ENCODE assay signal across 7 mouse cellular contexts in the genomic region with DNA sequence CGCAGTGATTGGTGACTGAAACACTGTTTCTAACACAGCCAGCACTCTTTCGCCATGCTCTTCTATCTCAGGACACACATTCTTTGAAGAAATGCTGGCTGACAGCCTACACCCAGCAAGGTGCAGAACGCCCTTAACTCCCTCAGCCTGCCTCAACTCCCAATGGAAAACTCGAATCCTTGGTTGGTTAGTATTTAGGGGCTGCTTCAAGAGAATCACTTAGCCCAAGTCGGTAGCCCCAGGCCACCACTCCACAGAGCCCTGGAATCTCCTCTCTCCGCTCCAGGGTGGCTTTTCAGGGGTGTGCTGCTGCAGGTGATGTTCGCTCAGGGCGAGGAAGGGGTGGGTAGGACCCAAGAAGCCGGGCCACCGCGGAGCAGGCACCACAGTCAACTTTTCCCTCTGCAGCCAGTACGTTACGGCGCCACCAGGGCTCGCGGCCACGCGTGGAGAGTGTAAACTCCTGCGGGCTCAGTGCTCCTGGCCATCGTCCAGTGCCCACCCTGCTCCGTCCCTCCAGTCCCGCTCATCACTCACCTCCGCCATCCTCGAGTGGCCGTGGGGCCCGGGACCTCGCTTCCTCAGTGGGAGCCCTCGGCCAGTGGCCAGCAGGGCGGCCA. TPM values are rescaled to one million over a fixed set of nuclear protein-coding genes. Genes with fewer than 3 reads are reported as not detected.
DNase-seq lines count a peak whose midpoint lies in the region; ATAC-seq and TF ChIP-seq lines count a peak whose summit lies in the region.

No protein-coding gene starts in this region.

- peak; percentile 65 for ATAC-seq in lung, embryonic 14.5 days (ENCODE audit: insufficient read depth)
- ATAC-seq in granulocyte monocyte progenitor cell, adult 5-6 weeks (replicated peaks; ENCODE audit: poor library complexity, severe bottlenecking): peak; percentile 38
- ATAC-seq in liver, embryonic 12.5 days: peak; percentile 45; the same call in 1 of the 2 replicates
- ATAC-seq in inflammation-experienced regulatory T-cells, adult 6 months: no peak

- H3K4me2 ChIP-seq in lung, embryonic 14.5 days: peak overlapping the region; percentile 98
- H3K4me2 ChIP-seq in liver, embryonic 12.5 days: peak overlapping the region; percentile 94

- H3K4me1 ChIP-seq in lung, embryonic 14.5 days (ENCODE audit: insufficient read depth): no peaks in the 10 kb centered on the region
- peaks cover 15% of the 10 kb centered on the region for H3K4me1 ChIP-seq in liver, embryonic 12.5 days

- peaks cover 13% of the 10 kb centered on the region; the same call in 1 of the 2 replicates for H3K27me3 ChIP-seq in lung, embryonic 14.5 days (ENCODE audit: insufficient read depth, low read length)
- peaks cover 42% of the 10 kb centered on the region for H3K27me3 ChIP-seq in liver, embryonic 12.5 days (replicated peaks)

- H3K9me3 ChIP-seq in lung, embryonic 14.5 days (ENCODE audit: low read depth, low read length): no peaks in the 10 kb centered on the region
- no peaks in the 10 kb centered on the region for H3K9me3 ChIP-seq in liver, embryonic 12.5 days (replicated peaks)

- DNase-seq in lung, embryonic 14.5 days: peak; percentile 6
- DNase-seq in lung, postnatal 14 days: no peak
- DNase-seq in cerebellum, postnatal 36 days: peak; percentile 23 to 31
- peak; percentile 40 for DNase-seq in right cerebral cortex, postnatal 4 days

- H3K27ac ChIP-seq in lung, embryonic 14.5 days (ENCODE audit: low read depth): no peak overlapping the region
- H3K27ac ChIP-seq in liver, embryonic 12.5 days: no peak overlapping the region

- TF ChIP-seq CTCF in lung, embryonic 14.5 days (IDR thresholded peaks at IDR 0.05; ENCODE audit: low read depth): peak; percentile 16; the same call in 1 of the 2 replicates

- WGBS in lung, embryonic 14.5 days: 8% methylated on average over 29 of the region's 29 CpGs
- 13% methylated on average over 29 of the region's 29 CpGs for WGBS in liver, embryonic 12.5 days (ENCODE audit: insufficient replicate concordance)

- peak overlapping the region; percentile 70 for H3K4me3 ChIP-seq in lung, embryonic 14.5 days (ENCODE audit: low read depth, low read length)
- peak overlapping the region; percentile 66 for H3K4me3 ChIP-seq in liver, embryonic 12.5 days

- H3K36me3 ChIP-seq in lung, embryonic 14.5 days (ENCODE audit: insufficient read depth): no peaks in the 10 kb centered on the region
- no peaks in the 10 kb centered on the region for H3K36me3 ChIP-seq in liver, embryonic 12.5 days

- peak overlapping the region; percentile 68 for H3K9ac ChIP-seq in lung, embryonic 14.5 days
- peak overlapping the region; percentile 65 for H3K9ac ChIP-seq in liver, embryonic 12.5 days

RNA-seq across cellular contexts. Expression of a gene that starts 0.4 kb away (rescaled TPM):
- polyA plus RNA-seq in lung, embryonic 14.5 days (2014; fragmentation: Nextera tagmentation; extraction: Ambion mirVana): 0.70 and 1.1 TPM in 2 replicates
- total RNA-seq in granulocyte monocyte progenitor cell, adult 5-6 weeks (2014; fragmentation: Nextera tagmentation): not detected in 2 replicates
- total RNA-seq in granulocyte monocyte progenitor cell, adult 5-6 weeks (2017): not detected in 2 replicates
- polyA plus RNA-seq in liver, embryonic 12.5 days (2016; fragmentation: Nextera tagmentation; extraction: Ambion mirVana): 0.33 and 0.74 TPM in 2 replicates
- not detected for polyA plus RNA-seq in inflammation-experienced regulatory T-cells, adult 6 months (2017; shearing (Covaris generic))

RNA-seq across cellular contexts. Expression of a gene that starts 32.9 kb away (rescaled TPM):
- 192 and 199 TPM in 2 replicates for polyA plus RNA-seq in lung, embryonic 14.5 days (2014; fragmentation: Nextera tagmentation; extraction: Ambion mirVana)
- total RNA-seq in granulocyte monocyte progenitor cell, adult 5-6 weeks (2014; fragmentation: Nextera tagmentation): 174 and 185 TPM in 2 replicates
- total RNA-seq in granulocyte monocyte progenitor cell, adult 5-6 weeks (2017): 310 and 324 TPM in 2 replicates
- 214 and 222 TPM in 2 replicates for polyA plus RNA-seq in liver, embryonic 12.5 days (2016; fragmentation: Nextera tagmentation; extraction: Ambion mirVana)
- 100 to 1,000 TPM; 117 to 133 (median 126) TPM for polyA plus RNA-seq in inflammation-experienced regulatory T-cells, adult 6 months (2017; shearing (Covaris generic))

RNA-seq across cellular contexts. Expression of a gene that starts 33.1 kb away (rescaled TPM):
- 42.4 and 46.1 TPM in 2 replicates for polyA plus RNA-seq in lung, embryonic 14.5 days (2014; fragmentation: Nextera tagmentation; extraction: Ambion mirVana)
- 25.9 and 56.4 TPM in 2 replicates for total RNA-seq in granulocyte monocyte progenitor cell, adult 5-6 weeks (2014; fragmentation: Nextera tagmentation)
- total RNA-seq in granulocyte monocyte progenitor cell, adult 5-6 weeks (2017): 27.2 and 31.0 TPM in 2 replicates
- polyA plus RNA-seq in liver, embryonic 12.5 days (2016; fragmentation: Nextera tagmentation; extraction: Ambion mirVana): 11.6 and 13.6 TPM in 2 replicates
- polyA plus RNA-seq in inflammation-experienced regulatory T-cells, adult 6 months (2017; shearing (Covaris generic)): 10 to 100 TPM; 31.3 to 41.3 (median 38.9) TPM
